Mouse (Mus musculus) cerebellum, postnatal 25 days (tissue): Measurements from ENCODE around the gene Dennd6a.
A peak's percentile ranks its signal among the peaks of the same experiment; 100 is the strongest.

Source experiments
- DNase-seq, 2 experiments: peaks; one replicate each; pipeline ENCODE4 v3.0.0; 2021; ENCODE audit warnings: mixed read lengths in 2 of 2

Dennd6a gene

DNA sequence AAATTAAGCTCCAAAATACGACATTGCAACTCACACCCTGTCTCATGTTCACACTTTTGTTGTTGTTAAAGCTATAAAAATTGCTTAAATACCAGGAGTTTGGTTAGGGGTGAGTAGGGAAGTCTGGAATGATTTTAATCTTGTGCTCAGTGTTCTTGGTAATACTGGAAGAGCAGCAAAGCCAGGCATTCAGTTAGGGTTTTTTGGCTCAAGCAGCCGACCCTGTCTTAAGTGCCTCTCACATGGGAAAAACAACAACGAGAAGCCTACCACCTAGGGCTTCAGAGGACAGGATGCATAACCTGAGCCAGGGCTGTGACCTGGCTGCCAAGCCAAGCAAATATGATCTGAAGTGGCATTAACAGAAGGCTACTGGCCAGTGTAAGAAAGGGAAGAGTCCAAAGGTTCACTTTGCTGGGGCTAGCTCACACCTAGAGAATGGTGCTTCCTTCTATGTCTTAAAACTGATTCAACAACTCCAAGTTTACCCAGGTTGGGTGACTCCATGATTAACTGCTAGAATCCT lies 2.7 kb downstream of the Dennd6a start:
- peak; percentile 20 to 31 for DNase-seq

DNA sequence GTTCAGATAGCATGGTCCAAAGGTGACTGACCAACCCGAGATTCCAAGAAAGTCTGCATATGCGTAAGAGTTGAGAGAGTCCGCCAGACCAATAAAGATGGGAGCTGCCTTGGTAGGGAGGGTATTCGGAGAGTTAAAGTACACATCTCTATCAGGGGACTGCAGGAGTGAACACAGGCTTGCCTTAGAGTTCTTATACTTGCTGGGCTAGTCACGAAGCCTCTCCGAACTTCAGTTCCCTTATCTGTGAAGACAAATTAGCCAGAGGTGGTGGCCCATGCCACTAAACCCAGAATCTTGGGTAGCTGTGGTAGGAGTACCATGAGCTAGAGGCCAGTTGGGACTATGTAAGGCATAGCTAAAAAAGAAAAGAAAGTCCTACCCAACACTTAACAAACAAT lies 5.1 kb downstream of the Dennd6a start:
- no peak for DNase-seq

DNA sequence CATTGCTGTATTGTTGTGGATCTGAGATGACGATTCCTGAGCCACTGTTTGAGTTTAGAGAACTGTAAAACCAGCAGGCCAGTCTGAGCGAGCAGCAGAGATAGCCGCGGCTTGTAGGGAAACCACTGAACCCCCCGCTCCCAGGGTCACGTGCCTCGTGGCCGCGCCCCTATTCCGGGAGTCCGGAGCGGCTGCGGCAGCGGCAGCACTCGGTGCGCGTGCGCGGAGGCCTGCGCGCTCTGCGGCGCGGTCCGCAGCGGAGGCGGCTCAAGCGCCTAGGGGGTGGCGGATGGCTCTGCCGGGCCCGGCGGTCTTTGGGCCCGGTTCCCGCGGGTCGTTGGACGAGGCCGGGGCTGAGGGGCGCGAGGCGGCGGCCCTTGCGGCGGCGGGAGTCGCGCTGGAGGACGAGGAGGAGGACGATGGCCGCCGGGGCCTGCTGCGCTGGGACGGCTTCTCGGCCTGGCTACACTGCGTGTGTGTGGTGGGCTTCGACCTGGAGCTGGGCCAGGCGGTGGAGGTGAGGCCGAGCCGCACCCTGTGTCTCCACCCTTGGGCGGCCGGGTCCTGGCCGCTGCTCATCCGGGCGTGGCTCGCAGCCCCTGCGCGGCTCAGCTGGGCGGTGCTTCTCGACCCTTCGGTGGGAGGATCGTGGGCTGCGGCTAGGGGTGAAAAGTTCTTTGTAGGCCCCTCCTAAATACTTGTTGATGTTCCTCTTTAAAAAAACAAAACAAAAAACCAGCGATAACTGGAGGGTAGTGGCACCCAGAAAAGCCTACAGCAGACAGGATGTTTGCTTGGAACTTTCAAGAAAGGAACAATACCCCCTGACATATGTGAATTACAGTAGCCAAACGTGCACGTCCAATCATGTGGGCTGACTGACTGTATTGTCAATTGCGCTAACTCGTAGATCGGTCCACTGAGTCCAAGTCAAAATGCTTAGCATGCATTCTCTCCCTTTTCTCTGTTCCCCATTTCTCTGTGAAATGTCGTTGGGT lies 6.0 kb downstream of the Dennd6a start:
- DNase-seq: peak; percentile 89 to 94

DNA sequence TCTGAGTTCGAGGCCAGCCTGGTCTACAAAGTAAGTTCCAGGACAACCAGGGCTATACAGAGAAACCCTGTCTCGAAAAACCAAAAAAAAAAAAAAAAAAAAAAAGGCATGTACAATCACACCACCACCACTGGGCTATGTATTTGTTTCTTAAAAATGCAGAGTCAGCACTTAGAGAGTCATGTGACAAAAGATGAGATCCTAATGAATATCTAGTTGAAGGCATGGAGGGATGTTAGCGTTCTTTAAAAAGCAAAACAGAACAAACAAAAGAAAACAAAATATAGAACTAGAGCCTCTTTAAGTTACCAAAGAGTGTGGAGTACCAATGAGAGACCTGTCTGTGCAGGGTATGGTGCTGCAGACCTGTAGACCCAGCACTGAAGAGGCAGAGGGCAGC lies 10.0 kb downstream of the Dennd6a start:
- no peak for DNase-seq

DNA sequence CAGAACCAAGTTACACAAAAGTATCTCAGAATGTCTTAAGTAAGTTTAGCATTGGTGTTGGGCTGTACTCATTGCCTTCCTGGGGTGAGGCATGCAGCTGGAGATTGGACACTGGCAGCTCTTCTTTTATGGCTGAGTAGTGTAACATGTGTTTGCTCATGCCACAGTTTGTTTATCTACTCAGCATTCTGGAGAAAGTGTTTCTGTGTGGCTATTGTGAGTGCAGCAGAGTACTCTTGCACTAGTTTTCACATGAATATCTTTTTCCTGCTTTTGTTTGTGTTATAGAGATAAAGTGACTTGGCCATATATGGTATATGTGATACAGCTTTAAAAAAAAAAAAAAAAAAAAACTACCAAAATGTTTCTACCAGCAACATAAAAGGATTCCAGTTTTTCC lies 13.5 kb downstream of the Dennd6a start:
- no peak for DNase-seq

DNA sequence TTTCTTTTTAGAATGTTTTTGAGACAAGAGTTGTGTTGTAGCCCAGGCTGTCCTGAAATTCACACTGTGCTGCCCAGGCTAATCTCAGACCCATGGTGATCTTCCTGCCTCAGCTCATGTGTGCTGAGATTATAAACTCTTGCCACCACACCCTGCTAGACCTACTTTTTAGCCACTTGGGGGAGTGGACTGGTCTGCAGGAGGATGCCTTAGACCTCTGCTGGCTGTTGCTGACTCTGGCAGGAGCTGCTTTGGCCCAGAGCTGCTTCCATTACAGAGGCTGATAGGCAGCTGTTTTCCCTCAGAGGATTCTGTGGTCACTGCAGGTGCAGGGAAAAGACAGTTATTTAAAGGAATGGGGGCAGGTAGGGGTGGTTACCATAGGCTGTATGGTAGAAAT lies 17.7 kb downstream of the Dennd6a start:
- no peak for DNase-seq

DNA sequence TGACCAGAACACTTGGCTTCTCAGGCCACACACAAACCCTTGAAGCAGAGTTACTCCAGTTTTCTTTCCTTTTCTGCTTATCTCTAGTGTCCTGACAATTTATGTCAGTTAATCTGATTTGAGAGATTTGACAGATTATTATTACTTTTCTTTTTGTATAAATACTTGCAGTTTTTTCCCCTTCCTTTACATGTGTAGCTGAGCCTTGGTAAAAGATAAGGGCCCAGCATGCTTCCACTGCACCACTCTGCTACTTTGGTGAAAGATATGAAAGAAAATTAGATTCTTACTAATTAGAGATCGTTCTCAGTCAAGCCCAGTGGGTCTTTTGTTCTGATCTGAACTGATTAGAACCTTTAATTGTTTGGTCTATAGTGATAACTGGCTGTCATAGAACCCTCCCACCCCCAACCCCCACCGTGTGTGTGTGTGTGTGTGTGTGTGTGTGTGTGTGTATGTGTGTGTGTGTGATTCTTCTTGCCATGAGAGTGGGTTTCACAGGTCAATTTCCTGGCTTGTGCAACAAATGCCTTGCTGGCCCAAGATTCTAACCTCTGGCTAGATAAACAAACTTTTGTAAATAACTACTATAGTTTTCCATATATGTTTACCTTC lies 19.7 kb downstream of the Dennd6a start:
- no peak for DNase-seq

DNA sequence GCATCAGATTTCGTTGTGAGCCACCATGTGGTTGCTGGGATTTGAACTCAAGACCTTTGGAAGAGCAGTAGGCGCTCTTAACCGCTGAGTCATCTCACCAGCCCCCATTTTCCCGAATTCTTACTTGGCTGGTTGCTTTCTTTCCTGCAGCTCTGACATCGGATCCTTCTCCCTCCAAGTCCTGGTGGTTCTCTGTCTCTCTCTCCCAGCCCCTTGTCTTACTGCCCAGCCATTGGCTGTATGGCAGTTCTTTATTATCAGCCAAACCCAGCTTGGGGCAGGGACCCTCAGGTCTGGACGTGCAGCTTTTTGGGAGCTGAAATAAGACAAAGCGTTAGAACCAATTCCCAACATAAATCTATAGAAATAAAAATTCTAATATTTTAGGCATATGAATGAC lies 21.5 kb downstream of the Dennd6a start:
- no peak for DNase-seq

DNA sequence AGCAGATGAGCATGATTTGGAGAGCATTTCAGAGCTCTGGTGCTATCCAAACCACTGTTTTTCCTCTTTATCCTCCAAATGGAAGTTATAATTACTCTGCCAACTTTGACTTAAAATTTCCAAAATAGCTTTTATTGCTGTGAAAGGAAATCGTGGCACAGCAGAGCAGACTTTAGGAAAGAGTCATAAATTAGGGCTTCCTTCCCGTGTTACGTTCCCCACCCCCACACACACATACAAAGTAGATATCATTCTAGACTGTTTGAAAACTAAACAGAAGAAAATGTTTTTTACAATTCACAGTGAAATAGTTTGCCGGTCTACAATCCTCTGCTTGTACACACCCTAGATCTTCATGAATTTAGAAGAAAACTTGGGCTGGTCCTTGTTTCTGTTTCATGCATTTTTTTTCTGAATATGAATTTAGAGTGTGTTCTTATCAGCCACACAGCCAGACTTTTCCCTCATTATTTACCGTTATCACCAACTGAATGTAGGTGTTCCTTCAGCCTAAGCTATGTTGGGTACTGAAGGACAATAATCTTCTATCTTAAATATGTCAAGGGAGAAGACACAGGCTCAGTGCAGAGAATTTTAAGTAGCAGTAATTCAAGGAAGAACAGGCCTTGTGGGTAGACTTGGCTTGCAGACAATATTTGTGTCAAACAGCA lies 22.2 kb downstream of the Dennd6a start:
- DNase-seq: no peak

DNA sequence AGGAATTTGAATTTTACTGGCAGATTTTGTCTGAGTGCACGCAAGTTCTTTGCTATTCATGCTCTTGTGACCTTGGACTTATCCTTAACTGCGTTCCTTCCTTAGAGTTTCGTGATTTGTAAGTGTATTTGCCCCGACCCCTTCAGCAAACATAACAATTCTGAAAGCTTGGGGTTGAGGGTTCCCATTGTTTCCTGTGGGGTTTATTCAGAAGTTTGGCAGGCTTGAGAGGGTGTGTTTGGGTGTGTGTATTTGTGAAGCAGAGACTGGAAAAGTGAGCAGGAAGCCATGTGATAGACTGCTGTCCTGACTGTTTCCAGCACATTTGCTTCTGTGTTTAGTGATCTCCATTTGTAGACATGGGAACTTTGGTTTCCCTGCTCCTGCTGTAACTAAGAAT lies 31.7 kb downstream of the Dennd6a start:
- no peak for DNase-seq

DNA sequence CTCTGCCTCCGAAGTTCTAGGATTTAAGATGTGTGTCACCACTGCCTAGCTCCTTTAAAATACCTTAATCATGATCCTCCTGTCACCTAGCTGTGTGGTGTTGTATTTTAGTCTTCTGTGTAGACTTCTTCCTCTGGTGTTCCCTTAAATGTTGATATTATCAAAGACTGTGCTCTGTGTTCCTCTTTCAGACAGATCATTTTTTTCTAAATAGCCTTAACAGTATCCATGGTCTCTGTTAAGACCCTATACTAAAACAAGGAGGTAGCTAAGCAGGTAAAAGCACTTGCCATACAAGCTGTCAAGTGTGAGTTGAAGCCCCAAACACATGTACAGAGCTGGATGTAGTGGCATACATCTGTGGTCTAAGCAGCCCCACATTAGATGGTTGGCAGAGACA lies 36.0 kb downstream of the Dennd6a start:
- DNase-seq: no peak

DNA sequence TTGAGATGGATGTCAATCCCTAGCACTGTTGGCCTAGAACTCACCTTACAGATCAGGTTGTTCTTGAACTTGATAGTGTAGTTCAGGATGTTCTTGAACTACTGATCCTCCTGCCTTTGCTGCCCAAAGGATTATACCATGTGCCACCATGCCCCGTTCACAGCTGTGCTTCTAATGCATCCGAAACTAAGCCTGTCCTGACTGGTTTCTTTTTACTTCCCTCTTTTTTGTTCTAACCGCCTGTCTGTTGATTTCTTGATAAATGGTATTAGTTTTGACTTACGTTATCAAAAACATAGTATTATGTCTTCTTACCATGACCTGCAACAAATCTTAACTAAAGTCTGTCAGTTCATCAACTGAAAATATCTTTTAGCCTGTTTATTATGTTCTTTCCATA lies 37.0 kb downstream of the Dennd6a start:
- no peak for DNase-seq

DNA sequence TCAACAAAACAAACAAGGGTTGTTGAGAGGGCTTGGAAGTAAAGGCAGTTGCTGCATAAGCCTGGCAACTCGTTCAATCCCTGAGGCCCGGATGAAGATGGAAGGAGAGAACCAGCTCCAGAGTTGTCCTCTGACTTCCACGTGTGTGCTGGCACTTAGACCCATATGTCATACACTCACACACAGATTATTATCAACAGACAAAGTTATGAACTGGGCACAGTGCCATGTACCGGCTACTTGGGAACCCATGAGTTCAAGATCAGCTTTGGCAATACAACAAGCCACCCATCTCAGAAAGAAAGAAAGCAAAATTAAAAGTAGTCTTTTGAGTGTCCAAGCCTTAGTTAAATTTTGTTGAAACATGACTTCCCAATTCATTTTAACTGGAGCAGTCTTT lies 51.6 kb downstream of the Dennd6a start:
- no peak for DNase-seq

DNA sequence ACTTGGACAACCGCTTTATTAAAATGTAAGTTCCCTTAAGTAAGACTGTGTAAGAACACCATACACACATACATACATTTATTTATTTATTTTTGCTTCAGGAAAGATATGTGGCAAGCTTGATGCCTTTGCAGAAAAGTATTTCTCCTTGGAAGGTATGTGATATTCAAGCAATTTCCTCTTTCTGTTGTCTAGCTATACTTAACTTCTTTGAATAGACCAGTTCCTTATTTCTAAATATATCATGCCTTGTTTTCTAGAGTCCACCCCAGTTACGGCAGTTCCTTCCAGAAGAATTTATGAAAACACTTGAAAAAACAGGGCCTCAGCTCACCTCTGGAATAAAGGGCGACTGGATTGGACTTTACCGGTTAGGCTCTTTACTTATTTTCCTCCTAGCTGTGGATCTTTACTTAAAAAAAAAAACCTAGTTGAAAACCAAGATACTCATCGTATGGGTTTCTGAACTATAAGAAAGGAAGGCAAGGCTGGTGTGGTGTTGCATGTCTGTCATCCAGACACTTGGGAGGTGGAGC lies 53.0 kb downstream of the Dennd6a start:
- no peak for DNase-seq

DNA sequence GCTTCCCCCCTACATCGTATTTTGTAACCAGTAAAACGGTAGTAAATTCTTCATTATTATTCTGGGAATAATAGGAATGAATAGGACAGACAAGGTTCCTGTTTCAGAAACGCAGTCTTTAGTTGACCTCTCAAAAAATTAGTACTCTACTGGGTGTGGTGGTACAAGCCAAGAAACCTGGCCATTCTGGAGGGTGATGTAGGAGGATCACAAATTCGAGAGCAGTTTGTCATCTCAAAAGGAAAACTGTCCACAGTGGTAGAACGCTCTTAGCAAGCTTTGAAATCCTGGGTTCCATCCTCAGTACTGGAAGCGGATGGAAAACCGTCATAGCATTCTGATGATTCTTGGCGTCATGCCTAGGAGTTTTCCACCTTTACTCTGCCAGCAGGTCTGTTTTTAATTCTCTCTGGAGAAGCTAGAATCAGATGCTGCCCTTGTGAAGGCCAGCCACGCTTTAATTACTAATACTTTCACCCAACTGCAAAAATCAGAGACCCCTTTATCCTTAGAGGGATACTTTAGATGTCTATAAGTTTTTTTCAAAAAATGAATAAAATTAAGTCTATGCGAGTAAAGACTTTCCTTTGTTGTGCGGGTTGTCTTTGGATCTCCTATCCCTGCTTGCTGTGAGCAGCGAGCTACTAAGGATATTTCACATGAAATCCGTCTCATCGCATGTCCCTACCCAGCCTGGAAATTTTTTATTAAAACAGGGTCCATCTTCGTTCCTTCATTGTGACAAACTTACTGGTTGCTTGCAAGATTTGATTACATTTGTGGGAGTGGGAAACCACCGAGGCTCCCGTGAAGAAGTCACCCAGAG lies 63.6 kb downstream of the Dennd6a start:
- DNase-seq: peak; percentile 38 to 48

DNA sequence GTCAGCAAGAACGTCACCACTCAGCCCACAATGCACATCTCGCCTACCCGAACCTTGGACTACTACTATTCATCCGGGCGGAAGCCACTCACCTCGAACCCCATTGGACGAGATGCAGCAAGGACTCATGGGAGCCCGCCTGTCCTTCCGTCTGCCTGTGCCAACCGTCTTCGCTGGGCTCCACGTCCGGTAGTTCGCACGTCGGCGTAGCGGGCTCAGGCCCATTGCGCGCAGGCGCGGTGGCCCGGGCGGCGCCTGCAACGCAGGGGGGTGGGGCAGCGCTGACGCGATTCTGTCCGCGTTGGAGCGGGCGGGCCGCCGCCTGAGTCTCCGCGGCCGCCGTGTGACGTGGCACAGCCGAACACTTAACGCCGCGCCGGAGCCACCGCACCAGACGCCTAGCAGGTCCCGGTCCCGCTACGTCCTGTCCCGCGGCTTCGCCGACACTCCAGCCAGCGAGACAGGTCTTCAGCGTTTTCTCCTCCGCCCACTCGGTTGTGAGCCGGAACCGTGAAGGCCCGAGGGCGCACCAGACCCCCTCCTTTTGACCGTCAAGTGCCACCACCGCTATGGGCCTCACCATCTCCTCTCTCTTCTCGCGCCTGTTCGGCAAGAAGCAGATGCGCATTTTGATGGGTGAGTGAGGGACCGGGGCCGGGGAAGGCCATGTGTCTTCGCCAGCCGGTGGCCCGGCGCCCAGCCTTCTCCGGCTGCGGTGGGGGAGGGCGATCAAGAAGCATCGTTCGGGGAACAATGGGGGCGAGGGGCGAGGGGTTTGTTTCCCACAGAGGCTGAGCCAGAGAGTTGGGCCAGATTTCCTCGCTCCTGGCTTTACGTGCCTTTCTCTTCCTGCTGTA lies 64.4 kb downstream of the Dennd6a start, which contains the start of gene Arf4:
Gene Arf4 (plus strand): TSS at position 224 of the 857 bp plus-strand sequence.
- DNase-seq: peak; percentile 99

DNA sequence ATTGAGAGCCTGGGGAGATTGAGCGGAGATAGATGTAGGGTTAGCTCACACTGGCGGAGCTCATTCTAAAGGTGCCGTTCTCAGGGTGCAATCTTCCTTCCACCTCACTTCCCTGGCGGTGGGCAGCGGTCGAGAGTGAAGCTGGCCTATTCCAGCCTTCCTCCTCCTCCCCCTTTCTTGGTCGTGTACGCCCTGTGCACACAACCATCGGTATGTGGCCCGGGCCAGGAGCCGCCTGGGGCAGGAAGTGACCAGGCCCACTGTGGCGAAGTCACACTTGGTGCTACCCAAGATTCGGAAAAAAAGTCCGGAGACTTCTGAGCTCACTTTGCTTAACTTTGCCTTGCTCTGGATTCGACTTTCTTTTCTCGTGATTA lies 65.0 kb downstream of the Dennd6a start:
- peak; percentile 48 to 62 for DNase-seq

DNA sequence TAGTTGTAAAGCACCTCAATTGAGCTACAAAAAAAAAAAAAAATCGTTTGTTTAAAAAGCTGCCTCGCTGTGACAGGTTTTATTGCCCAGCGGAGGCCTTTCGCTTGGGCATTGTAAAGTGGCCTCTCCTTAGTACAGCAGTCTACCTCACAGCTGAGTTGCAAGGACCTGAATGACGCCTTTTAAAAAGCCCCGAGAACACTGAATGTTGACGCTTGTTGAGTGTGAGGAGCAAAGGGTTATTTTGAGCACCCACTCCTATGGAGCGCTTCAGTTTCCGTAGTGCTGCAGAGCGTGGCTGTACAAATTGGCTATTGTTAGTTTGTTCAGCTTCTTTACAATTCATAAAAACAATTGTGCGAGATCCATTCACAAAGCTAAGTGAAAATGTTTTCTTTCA lies 65.6 kb downstream of the Dennd6a start:
- DNase-seq: peak in 1 of 2 experiments; percentile 6

DNA sequence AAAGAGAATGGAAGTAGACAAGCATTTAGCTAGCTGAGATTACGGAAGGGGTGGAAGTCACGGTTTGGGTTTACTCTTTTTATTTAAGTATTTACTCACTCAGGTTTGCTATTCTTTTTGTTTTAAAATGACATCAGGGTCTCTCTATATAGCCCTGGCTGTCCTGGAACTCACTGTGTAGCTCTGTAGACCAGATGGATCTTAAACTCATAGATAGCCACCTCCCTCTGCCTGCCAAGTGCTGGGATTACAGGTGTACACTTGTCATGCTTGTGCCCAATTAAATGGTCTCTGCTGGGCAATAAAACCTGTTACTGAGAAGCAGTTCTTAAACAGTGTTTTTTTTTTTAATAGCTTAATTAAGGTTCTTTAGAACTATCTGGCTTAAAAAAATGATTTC lies 66.3 kb downstream of the Dennd6a start:
- DNase-seq: peak; percentile 24 to 56

DNA sequence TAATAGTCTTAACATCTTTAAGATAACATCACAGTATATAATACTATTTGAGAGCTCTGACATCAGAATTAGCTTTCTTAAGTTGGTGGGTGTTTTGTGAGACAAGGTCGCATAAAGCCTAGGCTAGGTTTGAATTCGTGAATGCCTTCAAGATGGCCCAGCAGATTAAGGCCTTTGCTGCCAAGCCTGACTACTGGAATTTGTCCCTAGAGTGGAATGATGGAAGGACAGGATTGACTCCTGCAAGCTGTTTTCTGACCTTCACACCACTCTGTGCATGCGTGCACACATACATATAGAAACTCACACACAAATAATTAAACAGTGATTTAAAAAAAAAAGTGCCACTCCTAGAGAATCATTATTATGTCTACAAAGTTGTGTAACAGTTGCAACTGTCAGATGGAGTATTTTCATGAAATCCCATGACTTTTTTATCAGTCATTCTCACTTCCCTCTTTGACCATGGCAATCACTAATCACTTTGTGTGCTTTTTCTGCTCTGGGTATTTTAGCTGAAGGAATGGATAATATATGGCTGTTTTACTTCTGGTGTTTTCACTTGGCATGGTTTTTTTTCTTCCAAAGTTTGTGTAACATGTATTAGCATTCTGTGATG lies 69.5 kb downstream of the Dennd6a start:
- no peak for DNase-seq
